Mouse (Mus musculus) forebrain, embryonic 14.5 days (tissue): ENCODE results near the gene Prdm16. TPM values are rescaled to one million over a fixed set of nuclear protein-coding genes. Genes with fewer than 3 reads are reported as not detected.

Experiments used
- ATAC-seq: fragments of 200-750 bp; cut with Nextera tagmentation; 2 replicates; pipeline ENCODE4 v1.8.0; 2017; ENCODE audit warnings: mild to moderate bottlenecking, moderate library complexity
- DNase-seq: peaks from one replicate; pipeline ENCODE4 v3.0.0-alpha.2; 2015; ENCODE audit warnings: low spot score
- H3K27ac ChIP-seq: fragments of 300-500 bp; sonication (generic); 2 replicates; pipeline ENCODE4 v1.5.1; 2014; ENCODE audit warnings: low read depth, mild to moderate bottlenecking, control low read depth, low read length, moderate library complexity
- H3K27me3 ChIP-seq: fragments of 300-500 bp; sonication (generic); replicated peaks from 2 replicates; pipeline ENCODE4 v1.6.1; 2014; ENCODE audit warnings: low read length, control low read depth, mixed read lengths; ENCODE audit not compliant: control insufficient read depth, insufficient read depth
- H3K36me3 ChIP-seq: fragments of 300-500 bp; sonication (generic); 2 replicates; pipeline ENCODE4 v1.6.1; 2014; ENCODE audit warnings: low read length, control low read depth; ENCODE audit not compliant: control insufficient read depth, insufficient read depth
- H3K4me1 ChIP-seq: fragments of 300-500 bp; sonication (generic); 2 replicates; pipeline ENCODE4 v1.6.1; 2014; ENCODE audit warnings: antibody characterized with exemption, low read length, control low read depth; ENCODE audit not compliant: control insufficient read depth, insufficient read depth
- H3K4me2 ChIP-seq: fragments of 300-500 bp; sonication (generic); 2 replicates; pipeline ENCODE4 v1.6.1; 2014; ENCODE audit warnings: mild to moderate bottlenecking, control low read depth, low read length
- H3K4me3 ChIP-seq: fragments of 300-500 bp; sonication (generic); 2 replicates; pipeline ENCODE4 v1.5.1; 2014; ENCODE audit warnings: low read depth, low read length, control low read depth
- H3K9ac ChIP-seq: fragments of 300-500 bp; sonication (generic); 2 replicates; pipeline ENCODE4 v1.6.1; 2014; ENCODE audit warnings: mild to moderate bottlenecking, low read length, control low read depth, moderate library complexity
- H3K9me3 ChIP-seq: fragments of 300-500 bp; sonication (generic); replicated peaks from 2 replicates; pipeline ENCODE4 v1.6.1; 2016; ENCODE audit warnings: low read length, control low read depth, mixed read lengths; ENCODE audit not compliant: control insufficient read depth
- WGBS: fragments of 180-500 bp; shearing (Covaris S2); extraction: QIAGEN DNeasy Blood & Tissue Kit; methylation state at CpG from one replicate; pipeline ENCODE4 v1.1.7; 2014; 5-methylcytosine and 5-hydroxymethylcytosine counted together
- polyA plus RNA-seq: library from polyadenylated mRNA; unstranded; fragments of >200 nt; fragmentation: Nextera tagmentation; extraction: Ambion mirVana; gene quantifications from 2 replicates; pipeline ENCODE4 v1.2.1, GENCODE M21; 2014

Gene Prdm16
- 20.6 and 25.0 TPM in 2 replicates for polyA plus RNA-seq

- H3K9ac ChIP-seq = peak within 1 kb of the TSS; percentile 94
- WGBS = 0% methylated on average over 47 of the region's 47 CpGs
- peaks cover 32% of the 10 kb centered on the region for H3K4me1 ChIP-seq
- H3K36me3 ChIP-seq = no peaks in the 10 kb centered on the region
- DNase-seq (peak; percentile 91), ATAC-seq (peak; percentile 51)
- peaks cover 37% of the 10 kb centered on the region for H3K27me3 ChIP-seq
- peak within 1 kb of the TSS; percentile 66 for H3K4me3 ChIP-seq
- no peaks in the 10 kb centered on the region for H3K9me3 ChIP-seq
- peak within 1 kb of the TSS; percentile 83 for H3K4me2 ChIP-seq
- peak within 1 kb of the TSS; percentile 95 for H3K27ac ChIP-seq
Observed at GRCm38 (mm10) chr4:154636721-154637311, at the start of gene Prdm16. Gene Prdm16, minus strand, starts transcription at chr4:154636873.

GRCm38 (mm10) chr4:154683068-154683752 is 46.5 kb upstream of the Prdm16 start:
- Histone ChIP-seq H3K27ac (no peak overlapping the region), H3K9me3 (no peaks in the 10 kb centered on the region), H3K4me2 (no peak overlapping the region), H3K36me3 (no peaks in the 10 kb centered on the region), H3K9ac (no peak overlapping the region), H3K4me1 (no peaks in the 10 kb centered on the region), H3K27me3 (no peaks in the 10 kb centered on the region), H3K4me3 (no peak overlapping the region)
- WGBS = 87% methylated on average over 5 of the region's 5 CpGs
- ATAC-seq (no peak), DNase-seq (no peak)

- Histone ChIP-seq H3K9ac (no peak overlapping the region), H3K27me3 (no peaks in the 10 kb centered on the region), H3K4me2 (no peak overlapping the region), H3K27ac (no peak overlapping the region), H3K36me3 (no peaks in the 10 kb centered on the region), H3K4me3 (no peak overlapping the region), H3K9me3 (no peaks in the 10 kb centered on the region), H3K4me1 (no peaks in the 10 kb centered on the region)
- DNase-seq (no peak), ATAC-seq (no peak)
- WGBS = 47% methylated on average over 13 of the region's 14 CpGs
Observed at GRCm38 (mm10) chr4:154682311-154682710, 45.6 kb upstream of the Prdm16 start.

- Histone ChIP-seq H3K4me2 (no peak overlapping the region), H3K9me3 (no peaks in the 10 kb centered on the region), H3K9ac (no peak overlapping the region), H3K27ac (no peak overlapping the region), H3K4me1 (peaks cover 4% of the 10 kb centered on the region; the same call in 1 of the 2 replicates), H3K4me3 (no peak overlapping the region), H3K36me3 (no peaks in the 10 kb centered on the region), H3K27me3 (no peaks in the 10 kb centered on the region)
- ATAC-seq (no peak), DNase-seq (no peak)
- 53% methylated on average over 10 of the region's 10 CpGs for WGBS
Observed at GRCm38 (mm10) chr4:154675441-154676000, 38.8 kb upstream of the Prdm16 start.

GRCm38 (mm10) chr4:154674966-154675365 is 38.3 kb upstream of the Prdm16 start:
- peak; percentile 30 for DNase-seq
- H3K36me3 ChIP-seq = no peaks in the 10 kb centered on the region
- peak overlapping the region; percentile 37 for H3K4me2 ChIP-seq
- H3K27me3 ChIP-seq = no peaks in the 10 kb centered on the region
- H3K9me3 ChIP-seq = no peaks in the 10 kb centered on the region
- no peak overlapping the region; the same call in 1 of the 2 replicates for H3K4me3 ChIP-seq
- H3K9ac ChIP-seq = peak overlapping the region; percentile 41; the same call in 1 of the 2 replicates
- WGBS = 22% methylated on average over 15 of the region's 15 CpGs
- H3K27ac ChIP-seq = no peak overlapping the region
- ATAC-seq = 0 out of 2 replicates have a peak, but pooled peaks have one; percentile 10
- peaks cover 4% of the 10 kb centered on the region; the same call in 1 of the 2 replicates for H3K4me1 ChIP-seq

GRCm38 (mm10) chr4:154674541-154674940 is 37.9 kb upstream of the Prdm16 start:
- no peak overlapping the region; the same call in 1 of the 2 replicates for H3K4me3 ChIP-seq

GRCm38 (mm10) chr4:154673986-154674385 is 37.3 kb upstream of the Prdm16 start:
- peaks cover 4% of the 10 kb centered on the region; the same call in 1 of the 2 replicates for H3K4me1 ChIP-seq
- no peak overlapping the region for H3K9ac ChIP-seq
- DNase-seq (no peak), ATAC-seq (no peak)
- no peaks in the 10 kb centered on the region for H3K9me3 ChIP-seq
- no peaks in the 10 kb centered on the region for H3K36me3 ChIP-seq
- H3K4me2 ChIP-seq = no peak overlapping the region
- H3K27ac ChIP-seq = no peak overlapping the region
- no peaks in the 10 kb centered on the region for H3K27me3 ChIP-seq
- 73% methylated on average over 4 of the region's 4 CpGs for WGBS
- H3K4me3 ChIP-seq = no peak overlapping the region

More at GRCm38 (mm10) chr4:154674541-154674940, 37.9 kb upstream of the Prdm16 start:
- Histone ChIP-seq H3K4me2 (peak overlapping the region; percentile 37), H3K4me1 (peaks cover 4% of the 10 kb centered on the region; the same call in 1 of the 2 replicates), H3K9me3 (no peaks in the 10 kb centered on the region), H3K36me3 (no peaks in the 10 kb centered on the region), H3K9ac (peak overlapping the region; percentile 41; the same call in 1 of the 2 replicates), H3K27me3 (no peaks in the 10 kb centered on the region), H3K27ac (no peak overlapping the region)
- WGBS = under 1% methylated on average over 12 of the region's 12 CpGs
- ATAC-seq (0 out of 2 replicates have a peak, but pooled peaks have one; percentile 46), DNase-seq (peak; percentile 83)

GRCm38 (mm10) chr4:154672027-154672426 is 35.4 kb upstream of the Prdm16 start:
- no peak overlapping the region for H3K4me2 ChIP-seq
- H3K4me1 ChIP-seq = peaks cover 4% of the 10 kb centered on the region; the same call in 1 of the 2 replicates
- ATAC-seq = no peak
- no peaks in the 10 kb centered on the region for H3K36me3 ChIP-seq
- H3K27me3 ChIP-seq = no peaks in the 10 kb centered on the region
- WGBS = 73% methylated on average over 1 of the region's 1 CpGs
- no peak overlapping the region for H3K9ac ChIP-seq
- no peak overlapping the region for H3K4me3 ChIP-seq
- no peak overlapping the region for H3K27ac ChIP-seq
- no peaks in the 10 kb centered on the region for H3K9me3 ChIP-seq
- no peak for DNase-seq
